Mouse (Mus musculus): ENCODE data around the gene Rbpj. TPM values are rescaled to one million over a fixed set of nuclear protein-coding genes. Genes with fewer than 3 reads are reported as not detected.

Rbpj gene
- total and polyA plus RNA-seq, 3 experiments, result 40.5 to 62.8 (median 61.3) TPM

DNA sequence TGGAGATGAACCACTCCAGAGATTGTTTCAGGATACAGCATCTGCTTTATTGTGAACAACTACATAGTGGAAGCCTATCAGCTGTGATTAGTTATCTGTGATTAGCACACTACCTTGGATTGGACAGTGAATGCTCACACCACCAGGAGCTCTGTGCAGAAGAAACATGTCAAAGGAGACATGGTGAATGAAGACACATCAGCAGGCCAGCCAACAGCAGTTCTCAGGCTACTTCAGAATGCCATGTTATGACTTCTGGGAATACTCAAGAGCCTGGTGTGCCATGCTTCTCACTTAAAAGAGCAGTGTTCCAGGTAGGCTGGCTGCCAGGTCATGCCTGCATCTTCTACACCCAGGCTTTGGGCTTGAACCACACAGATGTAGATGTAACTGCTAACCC lies 197.7 kb downstream of the Rbpj start:
- no peak overlapping the region for H3K27ac ChIP-seq (ENCODE audit: insufficient read depth, low read depth)
- H3K27me3 ChIP-seq (replicated peaks), result no peaks in the 10 kb centered on the region
- H3K36me3 ChIP-seq (replicated peaks in 1 of 2; ENCODE audit: control insufficient read depth in 1 of 2, insufficient read depth in 1 of 2, low read length in 1 of 2), result peaks cover 9 to 19% of the 10 kb centered on the region in 2 experiments
- in situ Hi-C loops (cut with MboI; ENCODE audit: low pct_ligation_motif_present, low pct_unique_long_range_greater_than_20kb, low sequenced_read_pairs), result no loop called here
- no peak overlapping the region for H3K9ac ChIP-seq (ENCODE audit: insufficient read depth, low read depth)
- no peaks in the 10 kb centered on the region for H3K9me3 ChIP-seq (replicated peaks; ENCODE audit: low read length)
- no peaks in the 10 kb centered on the region for H3K79me2 ChIP-seq (replicated peaks; ENCODE audit: control insufficient read depth, extremely low read depth, insufficient read depth, poor library complexity, severe bottlenecking)
- H3K4me2 ChIP-seq (ENCODE audit: insufficient read depth, low read depth, poor library complexity, severe bottlenecking), result no peak overlapping the region
- H3K4me1 ChIP-seq (ENCODE audit: control insufficient read depth in 1 of 2, insufficient read depth in 2 of 2), result peaks cover 0 to 17% of the 10 kb centered on the region in 2 experiments; a peak in 1 of 4 replicates
- dilution Hi-C loops (cut with MboI; ENCODE audit: extremely low pct_ligation_motif_present, extremely low pct_unique_long_range_greater_than_20kb, low sequenced_read_pairs), result no loop called here
- TF ChIP-seq MAX (IDR thresholded peaks at IDR 0.05; ENCODE audit: low read length) (no peak), SIN3A (IDR thresholded peaks at IDR 0.05; ENCODE audit: low read length) (no peak), GABPA (IDR thresholded peaks at IDR 0.05; ENCODE audit: insufficient replicate concordance, low read depth, low read length) (no peak), MYC (IDR thresholded peaks at IDR 0.05; ENCODE audit: low read depth, low read length) (no peak), EP300 (IDR thresholded peaks at IDR 0.05; ENCODE audit: low read length) (no peak), JUN (IDR thresholded peaks at IDR 0.05; ENCODE audit: insufficient read depth, low read depth, low read length) (no peak), UBTF (IDR thresholded peaks at IDR 0.05; ENCODE audit: low read depth, low read length) (no peak), CHD2 (IDR thresholded peaks at IDR 0.05; ENCODE audit: low read length) (no peak), HCFC1 (IDR thresholded peaks at IDR 0.05; ENCODE audit: low read depth, low read length) (no peak), E2F4 (IDR thresholded peaks at IDR 0.05; ENCODE audit: insufficient replicate concordance, low read depth, low read length) (no peak), TBP (conservative IDR thresholded peaks at IDR 0.05; ENCODE audit: low read depth, low read length) (no peak), MXI1 (IDR thresholded peaks at IDR 0.05; ENCODE audit: low read depth, low read length) (no peak), RCOR1 (conservative IDR thresholded peaks at IDR 0.05; ENCODE audit: low read depth, low read length) (no peak), ZNF384 (IDR thresholded peaks at IDR 0.05; ENCODE audit: low read depth, low read length) (no peak), TCF12 (IDR thresholded peaks at IDR 0.05; ENCODE audit: low read depth, low read length) (no peak), CHD1 (IDR thresholded peaks at IDR 0.05; ENCODE audit: low read depth, low read length) (no peak)
- no peak for DNase-seq (ENCODE audit: extremely low read depth)
- no peak overlapping the region for H3K4me3 ChIP-seq (replicated peaks in 1 of 3; ENCODE audit: low read depth in 2 of 3, low read length in 2 of 3, poor library complexity in 1 of 3)

DNA sequence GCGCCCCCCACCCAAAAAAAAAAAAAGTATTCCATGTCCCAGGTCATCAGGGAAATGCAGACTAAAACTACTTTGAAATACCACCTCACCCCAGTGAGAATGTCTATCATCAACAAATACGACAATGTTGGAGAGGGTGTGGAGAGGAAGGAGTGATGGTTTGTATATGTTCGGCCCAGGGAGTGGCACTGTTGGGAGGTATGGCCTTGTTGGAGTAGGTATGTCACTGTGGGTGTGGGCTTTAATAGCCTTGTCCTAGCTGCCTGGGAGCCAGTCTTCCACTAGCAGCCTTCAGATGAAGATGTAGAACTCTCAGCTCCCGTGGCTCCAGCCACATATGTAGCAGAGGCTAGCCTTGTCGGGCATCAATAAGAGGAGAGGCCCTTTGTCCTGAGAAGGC lies 202.1 kb downstream of the Rbpj start:
- Histone ChIP-seq H3K9ac (ENCODE audit: insufficient read depth, low read depth) (no peak overlapping the region), H3K36me3 (replicated peaks in 1 of 2; ENCODE audit: control insufficient read depth in 1 of 2, insufficient read depth in 1 of 2, low read length in 1 of 2) (no peaks in the 10 kb centered on the region), H3K9me3 (replicated peaks; ENCODE audit: low read length) (peaks cover under 1% of the 10 kb centered on the region), H3K4me1 (ENCODE audit: control insufficient read depth in 1 of 2, insufficient read depth in 2 of 2) (peaks cover 0 to 18% of the 10 kb centered on the region in 2 experiments; a peak in 1 of 4 replicates), H3K27ac (ENCODE audit: insufficient read depth, low read depth) (no peak overlapping the region), H3K79me2 (replicated peaks; ENCODE audit: control insufficient read depth, extremely low read depth, insufficient read depth, poor library complexity, severe bottlenecking) (no peaks in the 10 kb centered on the region), H3K4me3 (replicated peaks in 1 of 3; ENCODE audit: low read depth in 2 of 3, low read length in 2 of 3, poor library complexity in 1 of 3) (no peak overlapping the region), H3K27me3 (replicated peaks) (no peaks in the 10 kb centered on the region), H3K4me2 (ENCODE audit: insufficient read depth, low read depth, poor library complexity, severe bottlenecking) (no peak overlapping the region)
- dilution Hi-C loops (cut with MboI; ENCODE audit: extremely low pct_ligation_motif_present, extremely low pct_unique_long_range_greater_than_20kb, low sequenced_read_pairs), result no loop called here
- in situ Hi-C loops (cut with MboI; ENCODE audit: low pct_ligation_motif_present, low pct_unique_long_range_greater_than_20kb, low sequenced_read_pairs), result no loop called here
- no peak for DNase-seq (ENCODE audit: extremely low read depth)
- TF ChIP-seq PAX5 (IDR thresholded peaks at IDR 0.05; ENCODE audit: low read length), result no peak
- TF ChIP-seq EP300 (IDR thresholded peaks at IDR 0.05; ENCODE audit: low read length), result no peak
- no peak for TF ChIP-seq UBTF (IDR thresholded peaks at IDR 0.05; ENCODE audit: low read depth, low read length)
